Mouse (Mus musculus): ENCODE measurements at regions not wholly inside any gene's neighbourhood (a gene's known extent, or its start where the extent isn't known, plus 50 kb on each side); places are given as distances from the start of the nearest gene placed in this dataset.

DNA sequence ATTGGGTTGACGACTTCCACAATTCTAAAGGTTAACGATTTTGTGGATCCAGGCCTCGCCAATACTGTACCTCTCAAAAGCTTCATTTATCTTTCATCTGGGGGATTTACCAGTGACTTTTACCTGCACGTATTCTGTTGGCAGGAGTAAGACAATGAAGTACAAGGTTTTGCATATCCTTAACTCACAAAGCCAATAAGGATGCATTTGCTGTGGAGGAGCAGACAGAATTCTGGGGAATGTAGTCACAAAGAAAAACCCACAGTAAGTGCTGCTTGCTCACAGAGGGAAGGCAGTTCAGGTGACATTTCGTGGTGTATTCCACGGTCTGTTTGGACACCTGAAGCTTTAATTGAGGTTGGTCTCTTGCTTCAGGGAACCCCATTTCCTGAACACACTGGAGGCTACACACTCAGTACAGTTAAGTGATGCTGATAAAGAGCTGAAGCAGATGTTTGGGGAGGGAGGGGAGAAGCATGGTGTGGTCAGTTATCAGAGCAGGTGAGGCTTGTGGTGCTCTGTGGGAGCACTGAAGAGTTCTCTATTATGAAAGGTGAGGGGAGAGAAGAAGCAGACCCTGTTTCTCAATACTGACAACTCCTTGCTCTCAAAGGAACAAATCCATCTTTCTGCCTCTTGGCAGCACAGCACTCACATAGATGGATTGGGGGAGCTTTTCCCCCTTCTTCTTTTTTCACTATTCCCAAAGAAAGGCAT is 358.1 kb downstream of the Sorl1 start:
- no peak for DNase-seq (ENCODE audit: low spot score)

DNA sequence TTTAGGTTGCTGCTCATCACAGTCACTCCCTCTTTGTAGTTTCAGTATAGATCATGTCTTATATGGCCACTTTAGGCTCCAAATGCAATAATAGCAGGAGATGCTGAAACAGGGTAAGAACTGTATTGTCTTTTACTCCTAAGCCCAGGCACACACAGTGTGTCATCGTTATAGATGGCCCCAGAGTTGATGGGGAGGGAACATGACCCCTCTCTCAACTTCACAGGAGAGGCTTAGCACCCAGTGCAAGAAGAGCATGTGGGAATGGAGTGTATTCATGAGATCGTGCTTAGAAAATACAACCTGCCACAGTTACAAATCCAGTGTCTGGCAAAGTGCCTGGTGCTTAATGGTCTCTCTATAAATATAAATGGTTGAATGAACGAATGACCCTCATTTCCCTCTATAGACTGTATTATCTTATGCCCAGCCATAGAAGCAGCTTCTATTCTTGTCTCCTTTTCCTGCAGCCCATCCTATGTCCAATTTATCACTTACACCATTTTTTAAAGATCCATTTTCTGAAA is 363.0 kb downstream of the Sorl1 start:
- DNase-seq (ENCODE audit: low spot score) = no peak

DNA sequence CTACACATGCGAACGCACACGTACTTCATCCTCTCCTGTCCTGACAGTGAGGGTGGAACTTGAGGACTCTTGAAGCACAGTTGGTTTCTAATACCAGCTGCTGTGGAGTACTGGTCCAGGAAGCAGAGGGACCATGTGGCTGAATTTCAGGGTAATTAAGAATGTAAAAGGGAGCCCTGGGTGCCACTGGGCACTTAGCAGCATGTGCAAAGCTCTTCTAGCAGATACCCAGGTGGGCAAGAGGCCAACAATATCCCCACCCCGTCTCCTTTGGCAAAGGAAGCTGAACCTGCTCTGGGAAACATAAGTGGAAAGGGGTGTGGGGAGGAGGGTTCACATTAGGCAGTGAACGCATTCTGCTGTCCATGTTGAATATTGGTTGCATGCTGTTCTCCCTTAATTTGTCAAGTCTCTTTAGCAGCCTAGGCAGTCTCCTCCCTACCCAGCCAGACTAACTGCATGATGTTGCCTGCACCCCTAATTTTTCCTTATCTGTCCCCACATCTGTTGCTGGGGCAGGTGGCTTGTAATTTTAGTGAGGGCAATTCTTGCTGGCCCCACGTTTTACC is 369.6 kb downstream of the Sorl1 start:
- no peak for DNase-seq (ENCODE audit: low spot score)

DNA sequence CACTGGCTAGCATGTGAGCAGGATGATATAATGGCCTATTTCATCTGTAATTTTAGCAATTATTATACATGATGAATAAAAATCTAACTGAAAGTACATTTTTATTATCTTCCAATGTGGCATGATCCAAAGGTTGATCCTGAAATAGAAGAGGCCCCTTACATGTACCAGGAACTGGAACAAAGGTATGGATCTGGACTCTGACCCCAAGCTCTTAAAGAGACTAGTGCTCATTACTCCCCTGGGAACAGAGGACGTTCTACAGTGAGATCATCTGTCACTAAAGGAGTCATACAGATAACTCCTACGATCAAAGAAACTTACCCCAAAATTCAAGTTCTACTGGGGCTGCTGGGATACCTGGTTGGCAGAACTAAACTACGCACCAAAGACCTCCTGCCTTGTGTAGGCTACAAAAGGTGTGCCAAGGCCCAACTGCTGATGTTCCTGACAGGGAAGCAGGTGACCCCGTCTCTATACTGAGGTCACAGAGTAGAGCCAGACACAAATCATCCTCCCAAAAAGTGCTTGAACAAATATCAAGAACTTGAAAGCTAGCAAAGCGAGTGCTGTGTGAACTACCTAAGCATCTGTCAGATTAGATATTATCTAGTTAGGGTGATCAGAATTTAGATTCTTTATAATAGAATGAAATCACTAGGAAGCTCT is 378.0 kb downstream of the Sorl1 start:
- no peak for DNase-seq (ENCODE audit: low spot score)

DNA sequence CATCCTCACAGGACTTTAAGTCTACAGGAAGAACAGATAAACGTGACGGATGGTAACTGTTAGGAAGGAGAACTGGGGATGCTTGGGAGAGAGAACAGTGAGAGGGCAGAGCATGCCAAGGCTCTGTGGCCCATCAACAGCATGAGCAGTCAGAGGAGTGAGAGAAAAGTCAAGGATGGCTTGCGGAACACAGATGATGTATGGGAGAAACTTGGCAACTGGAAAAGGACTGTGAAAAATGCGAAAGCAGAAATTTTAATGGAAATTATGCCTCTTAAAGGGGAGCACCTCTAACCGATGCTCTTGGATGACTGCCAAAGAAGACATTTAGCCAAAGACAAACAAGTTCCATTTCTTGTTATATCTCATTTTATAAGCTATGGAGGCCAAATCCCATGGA is 382.6 kb downstream of the Sorl1 start:
- no peak for DNase-seq (ENCODE audit: low spot score)

DNA sequence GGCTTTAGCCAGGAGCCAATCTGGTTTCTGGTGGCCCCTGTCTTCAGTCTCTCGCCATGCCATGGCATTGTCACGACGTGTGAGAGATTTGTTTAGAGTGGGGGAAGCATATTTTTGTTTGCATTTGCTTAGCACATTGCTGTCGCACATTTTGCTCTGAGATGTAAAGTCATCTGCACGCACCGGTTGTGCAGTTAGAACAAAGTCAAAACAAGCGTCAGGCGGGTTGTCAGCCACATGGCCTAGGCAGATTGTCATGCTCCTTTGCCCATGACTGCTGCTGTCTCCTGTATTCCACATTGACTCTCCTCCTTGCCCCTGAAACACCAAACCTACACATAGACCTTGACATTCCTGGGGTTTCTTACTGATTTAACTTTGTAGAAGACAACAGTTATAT is 383.6 kb downstream of the Sorl1 start:
- DNase-seq (ENCODE audit: low spot score) = no peak

DNA sequence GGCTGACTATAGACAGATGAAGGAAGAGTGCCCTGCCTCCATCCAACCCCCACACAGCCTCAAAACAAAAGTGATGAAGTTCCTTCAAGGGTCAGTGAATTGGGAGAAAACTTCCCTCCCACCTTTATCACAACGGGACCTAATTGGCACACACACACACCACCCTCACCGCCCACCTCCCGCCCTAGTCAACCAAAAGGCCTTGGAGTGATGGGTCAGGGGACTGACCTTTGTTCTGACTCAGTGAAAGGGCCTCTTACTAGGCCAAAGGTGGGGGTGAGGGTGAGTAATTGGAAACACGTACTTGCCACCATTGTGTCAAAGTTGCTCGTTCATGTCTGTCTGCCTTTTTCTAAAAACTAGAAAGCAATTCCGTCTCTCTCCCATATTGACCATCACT is 386.4 kb downstream of the Sorl1 start:
- DNase-seq (ENCODE audit: low spot score) = no peak

GRCm38 (mm10) chr9:41736881-41737280 is 387.2 kb downstream of the Sorl1 start:
- no peak for DNase-seq (ENCODE audit: low spot score)

DNA sequence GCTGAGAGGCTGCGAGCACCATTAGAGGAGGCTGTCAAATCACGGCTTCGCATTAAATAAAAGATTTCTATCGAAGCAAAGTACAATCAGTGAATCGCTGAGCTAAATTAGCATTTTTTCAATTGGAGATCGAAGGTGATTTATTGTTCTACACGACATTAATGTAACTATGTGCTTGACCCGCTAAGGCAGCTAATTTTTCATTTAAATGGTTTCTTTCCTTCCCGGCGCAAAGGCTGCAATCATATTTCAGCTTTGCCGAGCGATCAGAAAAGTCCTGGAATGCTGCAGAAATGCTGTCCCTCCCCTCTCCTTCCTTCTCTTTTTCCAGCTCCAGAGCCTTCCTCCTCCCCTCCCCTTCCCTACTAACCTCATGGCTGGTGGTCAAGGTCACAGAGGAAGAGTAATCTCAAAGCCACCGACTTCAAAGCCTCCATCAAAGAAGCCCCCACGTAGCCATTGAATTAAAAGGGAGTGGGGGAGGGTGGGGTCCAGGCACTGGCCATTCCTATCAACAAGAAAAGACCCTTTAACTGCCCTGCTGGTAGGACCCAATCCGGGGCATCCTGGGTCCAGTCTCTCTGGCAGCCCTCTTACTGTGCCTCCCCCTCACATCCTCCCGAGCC is 387.8 kb downstream of the Sorl1 start:
- no peak for DNase-seq (ENCODE audit: low spot score)

DNA sequence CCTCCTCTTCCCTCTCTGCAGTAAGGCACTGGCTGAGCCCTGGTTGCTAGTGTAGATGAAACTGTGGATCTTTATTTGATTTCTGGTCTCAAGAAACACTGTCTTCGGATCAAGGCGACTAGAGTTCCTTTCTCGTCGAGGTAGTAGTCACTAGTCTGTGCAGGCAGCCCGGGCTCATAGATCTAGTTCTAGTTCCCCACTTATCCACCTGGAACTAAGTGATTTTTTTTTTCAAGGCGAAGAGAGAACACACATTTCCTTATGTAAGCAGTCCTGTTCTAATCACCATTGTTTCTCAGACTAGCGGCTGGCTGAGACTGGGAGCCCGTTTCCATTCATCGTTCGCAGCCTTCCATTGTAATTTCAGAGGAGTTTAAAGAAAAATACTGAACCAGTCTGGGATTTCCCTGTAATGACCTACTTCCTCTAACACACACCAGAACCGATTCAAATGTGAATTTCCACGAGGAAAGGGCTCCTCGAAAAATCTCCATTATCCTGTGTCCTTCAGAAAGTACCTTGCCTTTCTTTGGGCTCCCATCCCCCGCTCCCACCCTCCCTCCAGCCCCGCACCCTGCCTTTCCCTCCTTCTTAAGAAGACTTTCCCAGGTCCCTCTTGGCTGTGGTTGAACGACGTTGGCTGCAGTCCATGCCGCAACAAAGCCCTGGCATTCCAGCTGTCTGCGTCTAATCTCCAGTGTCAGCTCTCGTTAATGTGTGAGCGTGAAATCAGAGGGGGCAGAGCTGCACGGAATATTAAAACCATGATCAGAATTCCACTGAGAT is 388.5 kb downstream of the Sorl1 start:
- DNase-seq (ENCODE audit: low spot score) = peak; percentile 42

DNA sequence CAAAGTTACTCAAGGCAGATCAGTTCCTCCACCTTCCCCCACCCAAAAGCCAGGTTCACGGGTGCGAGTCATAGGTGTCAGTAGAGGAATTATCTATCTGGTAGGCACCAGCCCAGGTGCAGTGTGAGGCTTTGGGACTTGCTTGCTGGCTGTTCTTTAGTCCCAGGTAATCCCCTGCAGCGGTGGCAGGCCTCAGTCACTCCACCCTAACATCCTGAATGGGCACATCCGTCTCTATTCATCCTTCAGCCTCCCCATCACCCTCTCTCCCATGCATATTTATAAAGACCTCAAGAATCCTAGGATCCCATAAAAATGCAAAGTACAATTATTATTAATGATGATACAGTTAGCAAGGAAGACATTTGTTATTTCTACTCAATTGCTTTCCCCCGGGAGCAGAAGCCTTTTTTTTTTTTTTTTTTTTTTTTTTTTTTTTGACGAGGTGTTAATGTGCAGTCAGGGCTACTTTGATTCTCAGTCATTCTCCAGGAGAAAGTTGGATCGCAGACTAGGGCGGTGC is 389.1 kb downstream of the Sorl1 start:
- DNase-seq (ENCODE audit: low spot score) = no peak

GRCm38 (mm10) chr9:41721609-41722008 is 402.5 kb downstream of the Sorl1 start:
- no peak for DNase-seq (ENCODE audit: low spot score)

- no peak for DNase-seq (ENCODE audit: low spot score)
Measured at GRCm38 (mm10) chr9:41715231-41715630, 408.9 kb downstream of the Sorl1 start.

DNA sequence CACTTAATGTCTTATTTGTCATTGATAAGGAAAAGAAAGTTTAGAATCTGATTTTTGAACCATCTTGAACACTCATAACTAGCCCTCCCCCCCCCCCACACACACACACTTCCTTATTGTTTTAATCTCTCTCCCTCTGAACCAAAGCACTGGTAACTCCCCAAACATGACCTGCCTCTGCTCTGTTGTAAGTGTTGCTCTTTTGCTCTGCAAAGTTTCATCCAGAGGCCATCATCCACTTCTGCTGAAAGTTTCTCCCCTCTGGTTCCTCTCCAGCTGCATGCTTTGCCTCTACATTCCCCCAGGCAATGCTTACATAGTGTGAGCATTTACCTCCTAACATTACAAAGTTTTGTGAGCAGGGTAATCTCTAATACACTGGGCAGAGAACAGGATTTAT is 418.1 kb downstream of the Sorl1 start:
- no peak for DNase-seq (ENCODE audit: low spot score)

DNA sequence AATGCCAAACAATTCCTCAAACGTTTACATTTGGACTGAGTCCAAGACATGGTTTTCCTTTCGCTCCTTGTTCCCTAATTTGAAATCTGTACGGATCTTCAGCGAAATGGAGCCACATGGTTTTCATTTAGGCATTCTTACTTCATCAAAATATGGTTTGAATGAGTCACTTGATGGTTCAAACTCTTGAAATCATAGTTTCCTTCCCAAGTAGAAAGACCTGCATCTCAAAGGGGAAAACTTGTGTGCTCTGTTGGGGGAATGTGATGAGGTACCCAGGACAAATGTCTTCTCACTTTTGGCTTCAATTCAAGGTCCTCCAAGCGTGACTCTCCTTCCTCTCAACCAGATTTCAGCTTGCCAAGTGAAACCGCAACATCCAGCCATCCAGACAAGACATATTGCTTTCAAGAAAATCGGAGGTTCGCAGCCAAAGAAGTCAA is 418.6 kb downstream of the Sorl1 start:
- DNase-seq (ENCODE audit: low spot score) = no peak

DNA sequence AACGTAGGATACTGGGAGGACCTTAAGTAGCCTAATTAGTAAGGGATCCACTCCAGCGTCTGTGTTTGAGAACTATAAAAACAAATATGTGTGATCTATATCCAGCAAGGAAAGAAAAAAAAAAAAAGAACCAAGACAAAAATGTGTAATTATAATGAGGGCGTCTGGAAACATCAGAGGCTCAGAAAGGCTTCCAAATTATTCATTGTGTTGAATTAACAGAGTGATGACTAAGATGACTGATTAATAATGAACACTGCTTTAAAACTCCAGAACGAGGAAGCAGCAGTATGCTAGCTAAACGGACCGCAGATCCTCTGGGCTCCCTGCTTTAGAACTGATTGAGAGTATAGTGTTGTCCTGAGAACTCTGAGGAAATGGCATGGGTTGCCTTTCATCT is 421.0 kb downstream of the Sorl1 start:
- no peak for DNase-seq (ENCODE audit: low spot score)

DNA sequence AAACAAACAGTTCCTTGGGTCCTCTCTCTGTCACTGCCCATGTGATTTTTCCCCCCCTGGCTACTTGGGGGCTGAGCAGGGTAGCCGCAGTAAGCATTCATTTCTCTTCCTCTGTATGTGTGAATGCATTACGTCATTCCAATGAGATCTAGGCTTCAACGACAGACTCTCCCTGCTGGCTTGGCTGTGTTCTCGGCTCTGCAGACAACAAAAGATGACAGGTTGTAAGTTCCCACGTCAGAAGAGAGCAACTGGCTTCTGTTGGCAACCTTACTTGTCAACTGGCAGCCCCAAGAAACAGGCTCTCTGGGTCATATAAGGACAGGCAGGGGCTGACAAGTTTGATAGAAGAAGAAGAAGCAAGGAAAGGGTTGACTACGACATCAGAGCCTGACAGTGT is 423.4 kb downstream of the Sorl1 start:
- DNase-seq (ENCODE audit: low spot score) = no peak

DNA sequence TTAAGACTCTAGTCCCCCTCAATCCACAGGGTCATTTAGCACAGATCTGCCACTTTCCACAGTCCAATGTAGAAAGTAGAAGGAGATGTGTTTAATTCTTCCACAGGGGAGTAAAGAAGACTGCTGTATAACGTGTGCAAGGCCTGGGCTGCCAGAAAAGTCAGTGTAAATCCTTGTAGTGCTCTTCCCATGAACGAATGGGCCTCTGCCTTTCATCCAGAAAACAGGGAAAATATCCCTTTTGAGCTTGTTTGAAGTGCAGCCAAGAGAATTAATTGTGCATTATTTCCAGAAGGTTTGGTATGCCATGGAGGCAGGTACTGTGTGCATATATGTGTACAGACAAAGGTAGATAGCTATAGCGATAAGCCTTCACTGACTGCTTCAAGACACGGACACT is 425.1 kb downstream of the Sorl1 start:
- DNase-seq (ENCODE audit: low spot score) = no peak

GRCm38 (mm10) chr9:41697611-41698467 is 426.3 kb downstream of the Sorl1 start:
- no peak for DNase-seq (ENCODE audit: low spot score)

GRCm38 (mm10) chr9:41697160-41697559 is 426.9 kb downstream of the Sorl1 start:
- no peak for DNase-seq (ENCODE audit: low spot score)

DNA sequence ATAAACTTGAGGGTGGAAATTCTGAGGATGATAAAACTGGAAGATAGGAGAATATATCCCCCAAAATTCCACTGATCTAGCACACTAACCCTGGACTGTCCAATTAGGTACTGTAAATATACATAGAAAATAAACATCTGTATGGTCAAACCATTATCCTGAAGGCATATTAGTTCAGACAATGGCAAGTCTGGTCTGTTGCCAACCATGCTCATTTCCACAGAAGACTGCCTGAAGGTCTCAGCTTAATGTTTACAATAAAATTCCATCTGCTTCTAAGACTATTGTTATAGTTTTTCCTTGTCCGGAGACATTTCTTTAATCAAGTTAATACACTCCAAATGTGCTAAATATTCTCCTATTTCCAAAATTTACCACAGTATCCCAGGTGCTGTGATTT is 441.2 kb downstream of the Sorl1 start:
- DNase-seq (ENCODE audit: low spot score) = no peak

All from ovary, adult 18-20 months (tissue).